Mouse (Mus musculus) R1 (cell line): Measurements from ENCODE around the gene Gng3.
A peak's percentile ranks its signal among the peaks of the same experiment; 100 is the strongest.

Source experiments
- DNase-seq: peaks from one replicate; pipeline ENCODE4 v3.0.0-alpha.2; 2018; ENCODE audit warnings: low read depth, low spot score

Gene Gng3

GRCm38 (mm10) chr19:8806810-8807209 lies 32.2 kb downstream of the Gng3 start:
- DNase-seq = no peak

GRCm38 (mm10) chr19:8803879-8804660 lies 34.9 kb downstream of the Gng3 start:
- DNase-seq = no peak

- no peak for DNase-seq
Observed at GRCm38 (mm10) chr19:8803204-8803780, 35.7 kb downstream of the Gng3 start.

GRCm38 (mm10) chr19:8802130-8802821 lies 36.7 kb downstream of the Gng3 start, which contains the start of gene Zbtb3:
Gene Zbtb3 (plus strand): TSS chr19:8802555.
- DNase-seq = peak; percentile 100

- no peak for DNase-seq
Observed at GRCm38 (mm10) chr19:8798947-8799315, 40.1 kb downstream of the Gng3 start.

- DNase-seq = peak; percentile 96
Observed at GRCm38 (mm10) chr19:8798264-8798946, 40.6 kb downstream of the Gng3 start, which contains the start of gene Polr2g. Gene Polr2g (minus strand): TSS chr19:8798577.

- DNase-seq = no peak
Observed at GRCm38 (mm10) chr19:8790171-8790570, 48.8 kb downstream of the Gng3 start.

- DNase-seq = no peak
Observed at GRCm38 (mm10) chr19:8789171-8789570, 49.8 kb downstream of the Gng3 start.

GRCm38 (mm10) chr19:8788521-8788920 lies 50.5 kb downstream of the Gng3 start:
- DNase-seq = peak; percentile 57
